Mouse (Mus musculus): ENCODE measurements around the gene Ccnh. TPM values are rescaled to one million over a fixed set of nuclear protein-coding genes. Genes with fewer than 3 reads are reported as not detected.

The Ccnh gene
- total and polyA plus RNA-seq, 2 experiments from 2014 or later, result 27.2 to 70.8 TPM

DNA sequence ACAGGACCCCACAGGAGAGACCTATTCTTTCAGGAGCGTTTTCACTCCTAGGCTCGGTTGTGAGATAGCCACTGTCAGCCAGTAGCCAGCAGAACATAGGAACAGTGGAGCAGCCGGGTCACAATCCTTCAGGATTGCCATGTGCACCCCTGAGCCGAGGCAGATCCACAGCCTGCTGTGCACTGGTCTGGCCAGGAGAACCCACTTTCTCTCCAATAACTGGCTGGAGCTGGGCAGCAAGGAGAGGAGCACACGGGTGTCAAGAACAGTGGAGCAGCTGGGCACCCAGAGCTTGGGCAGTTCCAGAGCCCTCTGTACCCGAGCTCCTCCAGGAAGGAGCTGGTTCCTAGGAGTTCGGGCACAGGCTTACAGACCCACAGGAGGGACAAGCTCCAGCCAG, 49.6 kb downstream of the Ccnh start:
- no peak overlapping the region for H3K27ac ChIP-seq (ENCODE audit: low read depth, low read length)
- no peaks in the 10 kb centered on the region for H3K9me3 ChIP-seq (ENCODE audit: low read length)
- no peaks in the 10 kb centered on the region for H3K27me3 ChIP-seq (ENCODE audit: insufficient read depth, low read length)
- H3K4me3 ChIP-seq (ENCODE audit: low read depth, low read length), result no peak overlapping the region
- DNase-seq (ENCODE audit: low spot score) (no peak), ATAC-seq (ENCODE audit: low FRiP score) (no peak)
- no peak overlapping the region for H3K9ac ChIP-seq (replicated peaks; ENCODE audit: low read length, poor library complexity, severe bottlenecking)
- H3K4me1 ChIP-seq (ENCODE audit: insufficient read depth, low read length), result no peaks in the 10 kb centered on the region
- H3K4me2 ChIP-seq (ENCODE audit: low read depth, low read length, poor library complexity, severe bottlenecking), result no peak overlapping the region
- TF ChIP-seq CTCF (IDR thresholded peaks at IDR 0.05), result no peak
- H3K36me3 ChIP-seq (ENCODE audit: insufficient read depth, low read length), result peaks cover 3% of the 10 kb centered on the region; the same call in 1 of the 2 replicates
- WGBS, result 96% methylated on average over 7 of the region's 7 CpGs

Other genes with a start within 250 kb of the Ccnh start
- 74.0 and 86.3 TPM in 2 replicates for gene Rasa1, start 99.7 kb downstream of the Ccnh start, total RNA-seq (2014; rRNA removed)
- gene Rasa1, start 99.7 kb downstream of the Ccnh start, polyA plus RNA-seq (2015; fragmentation: Nextera tagmentation; extraction: Ambion mirVana), result 43.6 and 49.1 TPM in 2 replicates

Measured in midbrain, postnatal 0 days (tissue).